Mouse (Mus musculus) spleen, postnatal 36 days (tissue): ENCODE results near the gene Myl4.
A peak's percentile ranks its signal among the peaks of the same experiment; 100 is the strongest.
"Not testable (repeated sequence)": the region's sequence is repeated elsewhere in the genome, so short reads cannot be mapped to it uniquely, and the experiment has no call there.

ENCODE experiments used
- DNase-seq, 2 experiments: peaks; one replicate each; pipeline ENCODE4 v3.0.0; 2022; ENCODE audit warnings: low spot score in 2 of 2, mixed read lengths in 1 of 2

Myl4 gene

DNA sequence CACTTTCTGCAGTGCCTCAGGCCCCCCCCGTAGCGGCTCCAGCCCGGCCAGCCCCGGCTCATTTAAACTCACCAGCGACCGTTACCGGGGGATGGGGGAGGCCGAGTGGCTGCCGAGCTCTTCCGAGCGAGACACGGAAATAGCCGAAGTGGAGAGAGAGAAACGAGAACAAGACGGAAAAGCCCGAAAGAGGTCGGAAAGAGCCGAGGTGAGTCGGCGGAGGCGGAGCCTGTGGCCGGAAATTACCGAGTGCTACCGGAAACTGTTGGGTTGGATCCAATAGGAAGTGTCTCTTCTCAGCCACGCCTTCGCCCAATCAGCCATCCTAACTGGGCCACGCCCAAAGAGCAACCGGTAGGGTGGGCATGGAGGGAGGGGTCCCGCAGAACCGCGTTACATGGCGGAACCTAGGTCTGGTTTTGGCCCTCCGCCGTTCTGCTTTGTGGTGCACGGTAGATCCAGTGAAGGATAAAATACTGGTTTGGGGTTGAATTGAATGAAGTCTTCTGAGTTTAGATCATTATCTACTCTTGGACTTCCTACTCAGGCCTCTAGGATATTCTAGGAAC lies at the start of gene Myl4, which contains the start of gene Cdc27:
TSS of gene Myl4 (plus strand) at position 258 of the 569 bp plus-strand sequence.
TSS of gene Cdc27 (minus strand) at position 215 of the 569 bp plus-strand sequence.
- peak; percentile 97 to 99 for DNase-seq

DNA sequence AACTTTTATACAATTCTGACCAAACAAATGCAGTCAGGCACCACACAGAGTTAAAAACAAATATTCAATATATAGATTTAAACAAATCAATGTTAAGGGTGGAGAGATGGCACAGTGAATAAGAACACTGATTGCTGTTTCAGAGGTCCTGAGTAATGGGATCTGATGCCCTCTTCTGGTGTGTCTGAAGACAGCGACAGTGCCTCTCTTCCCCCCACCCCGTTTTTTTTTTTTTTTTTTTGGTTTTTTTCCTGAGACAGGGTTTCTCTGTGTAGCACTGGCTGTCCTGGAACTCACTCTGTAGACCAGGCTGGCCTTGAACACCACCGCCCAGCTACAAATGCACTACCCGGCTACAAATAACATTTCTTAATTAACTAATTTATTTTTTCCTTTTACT lies 42.0 kb upstream of the Myl4 start:
- no peak for DNase-seq

DNA sequence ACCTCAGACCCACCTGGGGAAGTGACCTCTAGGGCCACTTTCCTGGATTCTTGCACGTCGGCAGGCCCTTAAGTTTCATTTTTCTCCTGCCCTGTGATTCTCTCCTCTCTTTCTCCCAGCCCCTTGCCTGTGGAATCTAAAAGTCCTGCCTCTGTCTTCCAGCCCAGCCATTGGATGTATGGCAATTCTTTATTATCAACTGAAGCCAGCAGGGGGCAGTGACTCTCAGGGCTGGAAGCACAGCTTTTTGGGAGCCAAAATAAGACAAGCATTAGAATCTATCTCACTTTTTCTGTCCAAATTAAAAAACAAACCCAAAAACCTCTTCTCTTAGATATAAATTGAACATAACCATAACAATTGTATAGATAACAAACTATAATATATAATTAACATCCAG lies 39.9 kb upstream of the Myl4 start:
- no peak for DNase-seq

DNA sequence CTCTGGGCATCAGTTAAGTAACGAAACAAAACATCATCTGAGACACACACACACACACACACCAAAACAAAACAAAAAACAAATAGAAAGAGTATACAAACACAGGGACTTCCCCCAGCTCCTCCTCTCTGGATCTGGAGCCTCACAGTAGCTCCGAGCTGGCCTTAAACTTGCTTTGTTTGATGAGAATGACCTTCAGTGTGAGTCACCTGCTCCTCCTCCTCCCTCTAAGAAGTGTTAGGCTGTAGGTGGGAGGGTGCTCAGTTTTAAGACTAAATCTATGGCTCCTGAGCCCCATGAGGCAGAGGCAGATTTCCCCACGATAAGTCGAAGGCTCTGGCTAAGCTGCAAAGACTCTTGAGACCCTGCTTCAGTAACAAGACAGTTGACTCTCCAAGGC lies 38.0 kb upstream of the Myl4 start:
- DNase-seq, result no peak

DNA sequence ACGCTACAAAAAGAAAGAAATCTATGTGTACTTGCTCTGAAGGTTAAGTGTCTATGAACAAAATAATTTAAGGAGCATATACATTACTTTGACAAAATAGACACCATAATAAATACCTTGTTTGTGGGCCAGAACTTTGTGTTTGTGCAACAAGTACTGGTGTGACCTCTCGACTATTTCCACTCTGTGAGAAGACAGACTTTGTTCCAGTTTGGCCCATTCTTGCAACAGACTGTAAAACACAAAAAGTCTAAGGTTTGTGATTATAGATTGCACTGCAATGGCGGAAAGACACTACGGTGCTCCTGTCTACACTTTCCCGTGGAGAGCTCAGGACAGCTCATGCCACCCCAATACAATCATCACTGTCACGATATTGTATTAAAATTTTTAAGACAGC lies 24.5 kb upstream of the Myl4 start:
- no peak for DNase-seq

DNA sequence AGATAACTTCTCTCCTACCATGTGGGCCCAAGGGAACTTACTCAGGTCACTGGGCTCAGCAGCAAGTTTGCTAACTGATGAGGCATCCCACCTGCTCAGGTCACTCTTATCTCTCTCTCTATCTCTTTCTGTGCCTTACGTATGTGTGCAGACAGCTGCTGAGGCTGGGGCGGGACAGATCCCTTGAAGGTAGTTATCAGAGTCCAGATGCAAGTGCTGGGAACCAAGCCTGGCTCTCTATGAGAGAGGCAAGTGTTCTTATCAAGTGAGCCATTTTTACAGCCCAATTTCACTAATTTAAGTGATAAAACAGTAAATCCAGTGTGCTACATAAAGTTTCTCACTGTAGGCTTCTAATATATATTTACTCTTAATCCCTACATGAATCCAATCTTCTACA lies 13.6 kb upstream of the Myl4 start:
- DNase-seq, result no peak

DNA sequence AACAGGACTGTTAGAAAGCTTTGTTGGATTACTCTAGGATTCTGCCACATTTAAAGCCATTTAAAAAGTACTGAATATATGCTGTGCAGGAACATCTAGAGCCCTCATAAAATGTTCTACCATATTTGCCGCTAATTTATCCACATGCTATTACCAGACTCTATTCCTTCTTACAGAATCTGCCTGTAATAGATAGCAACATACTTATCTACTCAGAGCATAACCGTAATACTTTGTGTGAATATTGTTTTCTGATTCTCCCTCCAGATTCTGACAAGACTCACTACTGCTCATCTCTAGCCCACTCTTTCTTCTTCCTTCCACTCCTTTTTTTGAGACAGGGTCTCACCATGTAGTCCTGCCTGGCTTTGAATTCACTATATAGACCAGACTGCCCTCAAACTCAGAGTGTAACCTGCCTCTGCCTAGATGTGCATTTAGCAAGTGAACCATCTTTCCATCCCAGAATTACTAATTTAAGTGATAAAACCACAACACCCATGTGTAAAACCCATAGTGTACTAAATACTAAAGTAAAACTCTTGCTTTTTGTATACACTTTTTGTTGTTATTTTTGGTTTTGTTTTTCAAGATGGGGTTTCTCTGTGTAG lies 12.4 kb upstream of the Myl4 start:
- no peak for DNase-seq

DNA sequence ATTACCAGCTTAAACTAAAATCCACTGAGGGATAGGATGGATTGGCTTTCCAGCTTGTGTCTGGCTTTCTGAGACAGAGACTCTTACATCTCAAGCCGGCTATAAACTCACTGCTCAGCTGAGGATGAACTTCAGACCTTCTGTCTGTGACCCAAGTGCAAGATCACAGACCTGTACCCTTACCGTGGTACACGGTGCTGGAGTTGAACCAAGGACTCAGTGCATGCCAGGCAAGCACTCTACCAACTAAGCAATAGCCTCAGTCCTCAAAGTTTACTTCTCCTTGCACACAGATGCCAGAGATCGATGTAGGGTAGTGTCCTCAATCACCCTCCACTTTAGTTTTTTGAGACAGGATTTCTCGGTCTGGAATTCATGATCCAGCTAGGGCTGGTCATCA lies 10.7 kb upstream of the Myl4 start:
- DNase-seq, result no peak

DNA sequence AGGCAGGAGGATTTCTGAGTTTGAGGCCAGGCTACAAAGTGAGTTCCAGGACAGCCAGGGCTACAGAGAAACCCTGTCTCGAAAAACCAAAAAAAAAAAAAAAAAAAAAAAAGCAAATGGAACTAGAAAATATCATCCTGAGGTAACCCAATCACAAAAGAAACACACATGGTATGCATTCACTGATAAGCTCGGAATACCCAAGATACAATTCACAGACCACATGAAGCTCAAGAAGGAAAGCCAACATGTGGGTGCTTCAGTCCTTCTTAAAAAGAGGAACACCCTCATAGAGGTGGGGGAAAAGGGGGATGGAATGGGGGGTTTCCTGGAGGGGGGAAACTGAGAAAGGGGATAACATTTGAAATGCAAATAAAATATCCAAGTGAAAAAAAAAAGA lies 7.1 kb upstream of the Myl4 start:
- DNase-seq, result not testable (repeated sequence)

DNA sequence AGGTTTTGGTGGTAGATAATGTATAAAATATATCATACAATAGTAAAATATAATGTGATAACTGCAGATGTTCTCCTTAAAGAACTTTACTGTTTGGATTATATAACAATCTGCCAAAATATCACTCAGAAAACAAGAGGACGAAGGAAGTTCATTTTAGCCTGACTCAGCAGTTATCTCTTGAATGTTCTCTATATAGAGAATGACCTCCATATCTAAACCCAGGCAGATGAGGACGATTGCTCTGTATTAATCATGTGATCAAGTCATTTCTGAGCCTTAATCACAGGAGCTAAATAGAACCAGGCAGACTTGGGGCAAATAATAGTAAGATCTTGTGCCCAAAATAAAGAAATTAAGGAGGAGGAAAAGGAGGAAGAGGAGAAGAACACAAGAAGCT lies 6.0 kb upstream of the Myl4 start:
- no peak for DNase-seq

DNA sequence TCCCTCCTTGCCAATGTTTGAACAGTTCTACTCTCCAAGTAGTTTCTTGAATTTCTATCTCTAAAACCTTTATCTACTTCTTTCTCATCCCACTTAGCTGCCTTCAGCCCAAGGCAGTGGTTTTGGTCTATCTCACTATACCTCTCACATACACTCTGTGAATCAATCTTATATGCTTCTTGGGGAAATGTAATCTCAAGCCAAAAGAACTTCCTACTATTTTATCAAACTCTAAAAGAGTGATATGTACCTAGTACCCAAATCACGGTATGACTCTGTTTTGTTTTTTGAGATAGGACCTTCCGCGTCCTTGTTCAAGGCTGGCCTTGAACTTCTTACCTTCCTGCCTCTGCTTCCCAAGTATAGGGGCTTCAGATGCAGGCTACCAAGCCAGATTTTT lies 3.0 kb upstream of the Myl4 start:
- DNase-seq, result no peak

DNA sequence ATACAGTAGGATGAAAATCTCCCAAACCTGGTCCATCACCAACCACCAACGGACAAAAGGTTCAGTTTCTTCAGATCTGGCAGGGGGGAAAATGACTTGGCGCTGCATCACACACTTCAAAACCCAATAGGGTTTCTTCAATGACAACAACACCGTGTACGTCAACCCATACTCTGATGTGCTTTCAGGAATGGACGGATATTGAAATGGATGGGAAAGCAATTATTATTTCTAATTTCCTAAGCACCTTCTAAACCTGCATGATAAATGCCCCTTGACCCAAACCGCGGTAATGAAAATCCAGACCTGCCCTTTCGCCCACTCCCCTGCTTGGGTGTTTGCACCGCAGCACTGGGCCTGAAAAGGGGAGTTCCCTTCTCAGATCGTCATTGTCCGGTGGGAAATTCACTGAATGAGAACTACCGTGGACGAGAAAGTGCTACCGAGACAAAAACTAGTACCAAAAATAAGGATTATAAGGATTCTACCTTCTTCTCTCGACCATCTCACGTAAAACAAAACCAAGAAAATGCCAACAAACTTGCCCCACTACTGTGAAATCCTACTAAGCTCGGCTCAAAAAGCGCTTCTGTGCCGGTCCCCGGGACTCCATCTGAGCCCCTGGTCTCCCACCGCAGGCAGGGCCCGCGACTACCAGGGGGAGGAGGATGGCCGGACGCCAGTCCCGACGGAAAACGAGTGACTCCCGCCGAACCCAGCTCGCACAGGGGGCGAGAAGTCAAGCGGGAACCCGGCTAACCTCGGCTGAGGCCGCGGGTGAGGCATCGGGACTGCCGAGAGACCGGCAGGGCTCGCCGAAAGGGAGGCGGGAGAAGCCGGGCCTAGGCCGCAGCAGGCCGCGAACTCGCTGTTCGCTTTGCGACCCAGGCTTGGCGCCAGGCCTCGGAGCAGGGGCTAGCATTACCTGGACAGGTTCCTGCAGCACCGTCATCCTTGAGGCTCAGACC lies 741 bp upstream of the Myl4 start:
- peak; percentile 8 to 30 for DNase-seq

DNA sequence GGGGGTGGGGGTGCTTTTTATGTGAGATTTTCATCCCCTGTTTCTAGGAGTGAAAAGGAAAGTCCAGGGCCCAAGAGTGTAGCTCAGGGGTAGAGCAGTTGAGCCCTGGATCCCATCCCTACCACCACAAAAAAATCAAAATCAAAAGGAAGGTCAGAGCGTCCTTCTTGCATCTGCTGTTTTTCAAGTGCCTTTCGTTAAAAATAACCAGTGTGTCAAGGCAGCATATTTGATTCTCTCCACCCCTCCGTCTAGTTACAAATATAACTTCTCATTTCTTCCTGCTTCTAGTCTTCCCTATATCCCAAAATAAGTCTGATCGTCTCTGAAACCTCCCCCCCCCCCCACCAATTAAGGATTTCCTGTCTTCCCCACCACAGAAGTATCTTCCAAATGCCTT lies 7.6 kb downstream of the Myl4 start:
- no peak for DNase-seq

DNA sequence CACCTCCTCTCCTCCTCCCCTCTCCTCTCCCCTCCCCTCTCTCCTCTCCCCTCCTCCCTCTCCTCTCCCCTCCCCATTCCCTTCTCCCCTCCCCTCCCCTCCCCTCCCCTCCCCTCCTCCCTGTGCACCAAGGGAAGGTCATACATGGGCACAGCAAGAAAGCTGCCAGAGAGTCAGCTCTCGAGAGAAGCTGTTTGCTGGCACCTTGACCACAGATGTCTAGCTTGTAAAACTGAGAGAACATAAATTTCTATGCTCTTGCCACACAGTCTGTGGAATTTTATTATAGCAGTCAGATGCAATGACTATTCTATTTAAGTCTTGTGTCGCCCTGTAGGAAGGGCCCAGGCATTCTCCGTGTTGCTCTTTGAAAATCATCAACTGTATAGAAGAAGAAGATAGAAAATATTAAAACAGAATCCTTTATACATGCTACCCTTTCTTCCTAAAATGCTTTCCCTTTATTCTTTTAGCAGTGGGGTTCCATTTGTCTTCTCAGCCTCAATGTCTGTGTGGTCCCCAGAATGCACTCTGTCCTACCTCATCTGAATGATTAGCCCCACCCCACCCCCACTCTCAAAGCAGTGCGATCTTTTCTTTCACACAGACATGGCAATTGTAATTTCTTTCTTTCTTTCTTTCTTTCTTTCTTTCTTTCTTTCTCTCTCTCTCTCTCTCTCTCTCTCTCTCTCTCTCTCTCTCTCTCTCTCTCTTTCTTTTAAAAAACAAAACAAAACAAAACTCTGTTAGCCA lies 8.4 kb downstream of the Myl4 start:
- DNase-seq, result no peak

DNA sequence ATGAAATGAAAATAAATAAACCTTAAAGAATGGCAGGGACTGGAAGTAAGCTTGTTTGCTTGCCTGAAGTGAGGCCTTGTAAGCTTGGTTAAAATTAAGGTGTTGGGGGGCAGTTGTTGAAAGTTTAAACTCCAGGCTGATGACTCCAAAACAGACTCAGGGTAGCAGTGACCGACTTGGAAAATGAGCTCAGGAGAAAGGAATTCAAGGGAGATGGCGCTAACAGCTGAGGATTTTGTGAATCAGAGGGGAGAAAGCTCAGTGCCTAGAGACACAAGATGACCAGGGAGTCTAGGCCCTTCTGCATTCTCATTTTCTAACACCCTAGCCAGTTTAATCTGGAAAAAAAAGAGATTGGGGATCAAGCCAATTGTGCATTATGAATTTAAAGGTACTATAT lies 10.5 kb downstream of the Myl4 start:
- DNase-seq, result no peak

DNA sequence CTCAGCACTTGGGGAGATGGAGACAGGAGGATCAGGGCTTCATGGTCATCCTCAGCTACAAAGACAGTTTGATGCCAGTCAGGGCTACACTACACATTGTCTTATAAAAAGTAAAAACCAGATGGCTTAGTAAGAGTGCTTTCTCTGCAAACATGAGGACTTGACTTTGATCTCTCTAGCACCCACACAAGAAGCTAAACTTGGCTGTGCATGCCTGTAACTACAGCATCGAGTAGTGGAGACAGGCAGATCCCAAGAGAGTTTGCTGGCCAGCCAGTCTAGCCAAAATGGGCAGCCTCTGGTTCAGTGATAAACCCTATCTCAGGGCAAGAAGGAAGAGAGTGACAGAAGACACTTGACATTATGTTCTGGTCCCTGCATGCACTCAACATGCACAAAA lies 13.0 kb downstream of the Myl4 start:
- no peak for DNase-seq

DNA sequence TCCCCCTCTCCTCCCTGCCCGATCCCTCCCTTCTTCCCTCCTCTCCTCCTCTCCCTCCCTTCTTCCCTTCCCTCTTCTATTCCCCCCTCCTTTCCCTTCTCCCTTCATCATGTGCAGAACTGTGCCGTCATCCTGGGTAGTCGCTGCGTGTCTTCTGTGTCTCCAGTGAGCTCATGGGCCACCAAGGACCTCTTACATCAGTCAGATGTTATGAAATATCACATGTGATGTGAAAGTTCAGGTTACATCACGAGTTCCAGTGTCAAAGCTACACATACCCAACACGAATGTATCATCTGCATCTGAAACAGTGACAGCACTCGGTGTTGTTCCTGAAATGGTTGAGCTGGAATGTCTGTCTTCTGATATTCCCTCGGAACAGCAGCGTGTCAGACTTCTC lies 14.7 kb downstream of the Myl4 start:
- no peak for DNase-seq

DNA sequence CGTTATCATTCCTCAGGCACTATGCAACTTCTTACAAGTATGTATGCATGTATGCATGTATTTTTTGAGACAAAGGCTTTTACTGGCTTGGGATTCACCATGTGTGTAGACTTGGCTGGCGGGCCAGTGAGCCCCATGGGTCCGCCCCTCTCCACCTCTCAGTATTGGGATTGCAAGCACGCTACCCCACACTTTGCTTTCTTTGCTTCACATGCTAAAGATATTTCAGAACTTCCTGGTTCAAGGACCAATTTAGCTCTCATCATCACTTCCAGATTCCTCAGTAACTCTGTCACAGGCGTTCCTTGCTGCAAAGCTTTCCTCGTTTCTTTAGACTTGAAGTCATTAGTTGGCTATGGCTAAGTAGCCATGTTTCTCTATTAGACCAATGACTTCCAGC lies 15.6 kb downstream of the Myl4 start:
- no peak for DNase-seq

DNA sequence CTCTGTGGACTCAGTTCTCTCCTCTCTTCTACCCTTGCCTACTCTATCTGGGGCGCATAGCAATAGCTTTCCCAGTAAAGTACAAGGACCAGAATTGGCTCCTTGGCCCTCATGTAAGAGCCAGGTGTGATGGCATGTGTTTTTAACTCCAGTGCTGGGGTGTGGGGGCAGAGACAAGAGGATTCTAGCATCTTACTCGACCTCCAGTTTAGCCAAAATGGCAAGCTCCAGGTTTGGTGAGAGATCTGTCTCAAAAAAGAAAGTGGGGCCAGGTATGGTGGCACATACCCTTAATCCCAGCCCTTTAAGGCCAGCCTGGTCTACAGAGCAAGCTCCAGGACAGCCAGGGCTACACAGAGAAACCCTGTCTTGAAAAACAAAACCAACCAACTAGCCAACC lies 16.3 kb downstream of the Myl4 start:
- DNase-seq, result no peak

DNA sequence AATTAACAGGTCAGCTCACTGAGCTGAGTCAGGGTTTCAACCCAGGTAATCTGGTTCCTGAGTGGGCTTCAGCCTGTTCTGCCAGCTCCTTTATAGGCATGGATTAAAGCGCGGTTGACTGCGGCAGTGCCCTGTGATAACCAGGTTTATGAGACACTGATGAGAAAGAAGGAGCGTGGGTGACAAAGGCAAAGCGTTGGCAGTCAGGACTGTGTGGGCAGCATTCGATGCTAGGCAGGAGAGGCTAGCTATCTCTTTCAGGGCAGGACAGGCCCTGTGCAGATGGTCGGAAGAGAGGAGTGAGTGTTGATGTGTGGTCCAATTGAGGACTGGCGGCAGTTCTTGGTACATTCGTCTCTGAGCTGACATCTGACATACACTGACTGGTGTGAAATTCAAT lies 17.3 kb downstream of the Myl4 start:
- DNase-seq, result no peak

DNA sequence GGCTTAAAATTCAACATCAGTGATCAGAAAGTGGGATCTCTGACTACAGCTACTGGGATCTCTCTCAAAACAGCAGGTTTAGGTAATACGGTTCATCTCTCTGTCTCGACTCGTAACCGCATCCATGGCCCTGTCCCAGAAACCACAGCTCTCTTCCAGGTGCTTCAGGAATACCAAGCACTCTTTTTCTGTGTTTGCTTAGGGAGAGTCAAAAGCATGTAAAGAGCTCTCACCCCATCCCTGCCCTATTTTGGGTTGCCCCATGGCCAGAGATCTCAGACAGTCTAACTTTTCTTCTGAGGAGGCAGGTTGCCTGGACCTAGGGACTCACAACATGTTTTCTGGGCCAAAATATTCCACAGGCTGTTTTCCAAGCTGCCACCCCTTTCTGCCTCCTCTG lies 17.9 kb downstream of the Myl4 start:
- DNase-seq, result no peak

DNA sequence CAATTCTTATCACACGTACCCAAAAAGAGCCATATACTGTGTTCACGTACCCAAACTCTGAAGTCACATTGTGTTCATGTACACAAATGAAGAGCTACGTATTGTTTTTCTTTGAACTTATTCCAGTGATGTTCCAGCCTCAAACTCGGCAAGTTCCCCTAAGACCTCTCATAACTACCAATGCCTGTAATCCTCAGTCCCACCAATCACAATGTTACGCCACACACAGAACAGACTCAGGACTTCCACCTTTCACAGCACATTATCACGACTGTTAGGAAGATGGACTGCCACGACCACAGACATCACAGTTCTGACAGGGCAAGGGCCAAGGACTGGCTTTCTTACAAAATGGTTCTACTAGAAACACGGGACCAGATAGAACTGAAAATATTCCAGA lies 20.1 kb downstream of the Myl4 start:
- DNase-seq, result not testable (repeated sequence)
